Mouse (Mus musculus): ENCODE data around the gene Cdk4.
A peak's percentile ranks its signal among the peaks of the same experiment; 100 is the strongest.
"Not testable (repeated sequence)": the region's sequence is repeated elsewhere in the genome, so short reads cannot be mapped to it uniquely, and the experiment has no call there.

Cdk4 gene

DNA sequence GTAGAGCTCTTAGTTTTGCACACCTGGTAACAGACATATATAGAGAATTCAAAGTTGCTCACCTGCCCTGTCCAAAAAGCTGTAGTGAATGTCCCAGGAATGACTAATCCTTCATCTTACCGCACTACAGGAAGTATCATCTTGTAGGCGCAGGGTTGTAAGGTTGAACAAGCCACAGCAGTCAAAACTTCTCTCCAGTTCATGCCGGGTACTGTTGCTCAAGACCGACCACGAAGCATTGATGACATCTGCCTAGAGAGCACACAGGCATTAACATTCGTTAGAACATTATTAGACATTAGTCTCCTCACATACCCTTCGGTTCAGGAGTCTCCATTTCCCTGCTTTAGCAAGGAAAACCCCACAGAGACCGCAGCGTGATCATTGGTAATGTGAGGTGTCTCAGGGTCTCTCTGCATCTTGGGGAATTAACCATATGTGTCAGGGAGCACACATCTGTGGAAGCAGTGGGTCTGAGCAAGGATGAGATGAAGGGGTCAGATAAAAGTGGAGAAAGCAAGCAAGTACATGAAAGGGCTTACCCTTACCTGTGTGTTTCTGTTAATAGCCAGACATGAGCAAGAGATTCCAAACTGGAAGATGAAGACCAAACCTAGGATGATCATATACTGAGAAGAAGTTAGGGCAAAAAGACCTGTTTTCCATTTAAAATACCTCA lies 5.2 kb downstream of the Cdk4 start:
- Histone ChIP-seq H3K9me3 (ENCODE audit: low read length) (no peaks in the 10 kb centered on the region), H3K4me1 (replicated peaks; ENCODE audit: low read depth, low read length) (peaks cover 65% of the 10 kb centered on the region), H3K4me3 (replicated peaks; ENCODE audit: low read length) (peak overlapping the region; percentile 88), H3K36me3 (ENCODE audit: insufficient read depth, low read length) (peaks cover 53% of the 10 kb centered on the region), H3K27me3 (ENCODE audit: insufficient read depth, low read length) (no peaks in the 10 kb centered on the region)
- TF ChIP-seq NANOG (IDR thresholded peaks at IDR 0.05; ENCODE audit: borderline replicate concordance, low read length) (no peak), CTCF (conservative IDR thresholded peaks at IDR 0.05; ENCODE audit: low read length) (no peak), POU5F1 (IDR thresholded peaks at IDR 0.05; ENCODE audit: borderline replicate concordance, low read length) (no peak)

GRCm38 (mm10) chr10:127069281-127070189 lies 6.2 kb downstream of the Cdk4 start:
- Histone ChIP-seq H3K4me3 (replicated peaks; ENCODE audit: low read length) (peak overlapping the region; percentile 88), H3K9me3 (ENCODE audit: low read length) (no peaks in the 10 kb centered on the region), H3K36me3 (ENCODE audit: insufficient read depth, low read length) (peaks cover 48% of the 10 kb centered on the region), H3K4me1 (replicated peaks; ENCODE audit: low read depth, low read length) (peaks cover 63% of the 10 kb centered on the region), H3K27me3 (ENCODE audit: insufficient read depth, low read length) (no peaks in the 10 kb centered on the region)
- TF ChIP-seq NANOG (IDR thresholded peaks at IDR 0.05; ENCODE audit: borderline replicate concordance, low read length), result no peak
- TF ChIP-seq POU5F1 (IDR thresholded peaks at IDR 0.05; ENCODE audit: borderline replicate concordance, low read length), result no peak
- TF ChIP-seq CTCF (conservative IDR thresholded peaks at IDR 0.05; ENCODE audit: low read length), result no peak

GRCm38 (mm10) chr10:127070190-127071121 lies 7.1 kb downstream of the Cdk4 start, which contains the start of gene Tspan31:
TSS of gene Tspan31 (minus strand) at chr10:127070264.
- Histone ChIP-seq H3K4me1 (replicated peaks; ENCODE audit: low read depth, low read length) (peaks cover 61% of the 10 kb centered on the region), H3K9me3 (ENCODE audit: low read length) (no peaks in the 10 kb centered on the region), H3K4me3 (replicated peaks; ENCODE audit: low read length) (peak within 1 kb of the TSS; percentile 88), H3K27me3 (ENCODE audit: insufficient read depth, low read length) (peaks cover 8% of the 10 kb centered on the region), H3K36me3 (ENCODE audit: insufficient read depth, low read length) (peaks cover 38% of the 10 kb centered on the region)
- TF ChIP-seq NANOG (IDR thresholded peaks at IDR 0.05; ENCODE audit: borderline replicate concordance, low read length) (no peak), CTCF (conservative IDR thresholded peaks at IDR 0.05; ENCODE audit: low read length) (no peak), POU5F1 (IDR thresholded peaks at IDR 0.05; ENCODE audit: borderline replicate concordance, low read length) (no peak)

GRCm38 (mm10) chr10:127071203-127071602 lies 7.9 kb downstream of the Cdk4 start:
- H3K27me3 ChIP-seq (ENCODE audit: insufficient read depth, low read length), result peaks cover 15% of the 10 kb centered on the region
- H3K4me3 ChIP-seq (replicated peaks; ENCODE audit: low read length), result peak overlapping the region; percentile 88
- H3K4me1 ChIP-seq (replicated peaks; ENCODE audit: low read depth, low read length), result peaks cover 56% of the 10 kb centered on the region
- no peaks in the 10 kb centered on the region for H3K9me3 ChIP-seq (ENCODE audit: low read length)
- peaks cover 31% of the 10 kb centered on the region for H3K36me3 ChIP-seq (ENCODE audit: insufficient read depth, low read length)
- no peak for TF ChIP-seq CTCF (conservative IDR thresholded peaks at IDR 0.05; ENCODE audit: low read length)
- TF ChIP-seq POU5F1 (IDR thresholded peaks at IDR 0.05; ENCODE audit: borderline replicate concordance, low read length), result no peak
- no peak for TF ChIP-seq NANOG (IDR thresholded peaks at IDR 0.05; ENCODE audit: borderline replicate concordance, low read length)

DNA sequence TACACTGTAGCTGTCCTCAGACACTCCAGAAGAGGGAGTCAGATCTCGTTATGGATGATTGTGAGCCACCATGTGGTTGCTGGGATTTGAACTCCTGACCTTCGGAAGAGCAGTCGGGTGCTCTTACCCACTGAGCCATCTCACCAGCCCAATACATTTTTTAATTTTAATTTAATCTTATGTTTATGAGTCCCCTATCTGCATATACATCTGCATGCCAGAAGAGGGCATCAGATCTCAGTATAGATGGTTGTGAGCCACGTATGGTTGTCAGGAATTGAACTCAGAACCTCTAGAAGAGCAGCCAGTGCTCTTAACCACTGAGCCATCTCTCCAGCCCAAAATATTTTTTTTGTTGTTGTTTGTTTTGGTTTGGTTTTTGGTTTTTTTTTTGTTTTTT lies 8.9 kb downstream of the Cdk4 start:
- H3K9me3 ChIP-seq (ENCODE audit: low read length), result not testable (repeated sequence)

DNA sequence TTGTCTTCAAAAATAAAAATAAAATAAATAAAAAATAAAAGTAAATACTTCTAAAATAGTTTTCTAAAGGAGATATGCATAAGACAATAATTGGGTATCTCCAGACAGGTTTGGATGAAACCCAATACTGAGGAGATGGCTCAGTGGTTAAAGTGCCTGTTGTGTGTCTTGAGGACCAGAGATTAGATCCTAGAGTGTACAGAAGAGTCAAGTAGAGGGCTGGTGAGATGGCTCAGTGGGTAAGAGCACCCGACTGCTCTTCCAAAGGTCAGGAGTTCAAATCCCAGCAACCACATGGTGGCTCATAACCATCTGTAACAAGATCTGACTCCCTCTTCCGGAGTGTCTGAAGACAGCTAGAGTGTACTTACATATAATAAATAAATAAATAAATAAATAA lies 9.6 kb downstream of the Cdk4 start:
- Histone ChIP-seq H3K36me3 (ENCODE audit: insufficient read depth, low read length) (peaks cover 13% of the 10 kb centered on the region), H3K4me1 (replicated peaks; ENCODE audit: low read depth, low read length) (peaks cover 48% of the 10 kb centered on the region), H3K27me3 (ENCODE audit: insufficient read depth, low read length) (peaks cover 32% of the 10 kb centered on the region)
- H3K9me3 ChIP-seq (ENCODE audit: low read length); H3K4me3 ChIP-seq (replicated peaks; ENCODE audit: low read length): not testable (repeated sequence)

More for the DNA sequence above, 8.9 kb downstream of the Cdk4 start:
- H3K36me3 ChIP-seq (ENCODE audit: insufficient read depth, low read length), result peaks cover 20% of the 10 kb centered on the region
- not testable (repeated sequence) for H3K4me3 ChIP-seq (replicated peaks; ENCODE audit: low read length)
- peaks cover 48% of the 10 kb centered on the region for H3K4me1 ChIP-seq (replicated peaks; ENCODE audit: low read depth, low read length)
- H3K27me3 ChIP-seq (ENCODE audit: insufficient read depth, low read length), result peaks cover 25% of the 10 kb centered on the region

DNA sequence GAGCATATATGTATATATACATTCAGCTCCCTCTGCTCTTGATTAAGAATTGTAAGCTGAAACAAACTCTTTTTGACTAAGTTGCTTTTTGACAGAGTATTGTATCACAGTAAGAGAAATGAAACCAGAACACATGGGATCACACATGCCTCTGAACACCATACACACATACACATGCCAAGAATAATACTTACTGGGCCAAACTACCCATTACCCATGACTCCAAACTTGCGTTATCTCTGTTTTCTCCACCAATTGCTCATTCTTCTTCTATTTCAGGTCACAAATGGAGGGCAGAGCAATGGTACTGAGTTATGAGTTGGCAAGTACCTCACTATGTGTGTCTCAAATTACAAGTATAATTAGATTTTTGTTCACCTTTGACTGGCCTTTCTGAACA lies 10.6 kb downstream of the Cdk4 start:
- Histone ChIP-seq H3K4me1 (replicated peaks; ENCODE audit: low read depth, low read length) (peaks cover 45% of the 10 kb centered on the region), H3K36me3 (ENCODE audit: insufficient read depth, low read length) (peaks cover 3% of the 10 kb centered on the region), H3K27me3 (ENCODE audit: insufficient read depth, low read length) (peaks cover 40% of the 10 kb centered on the region), H3K4me3 (replicated peaks; ENCODE audit: low read length) (no peak overlapping the region), H3K9me3 (ENCODE audit: low read length) (no peaks in the 10 kb centered on the region)
- TF ChIP-seq NANOG (IDR thresholded peaks at IDR 0.05; ENCODE audit: borderline replicate concordance, low read length), result no peak

DNA sequence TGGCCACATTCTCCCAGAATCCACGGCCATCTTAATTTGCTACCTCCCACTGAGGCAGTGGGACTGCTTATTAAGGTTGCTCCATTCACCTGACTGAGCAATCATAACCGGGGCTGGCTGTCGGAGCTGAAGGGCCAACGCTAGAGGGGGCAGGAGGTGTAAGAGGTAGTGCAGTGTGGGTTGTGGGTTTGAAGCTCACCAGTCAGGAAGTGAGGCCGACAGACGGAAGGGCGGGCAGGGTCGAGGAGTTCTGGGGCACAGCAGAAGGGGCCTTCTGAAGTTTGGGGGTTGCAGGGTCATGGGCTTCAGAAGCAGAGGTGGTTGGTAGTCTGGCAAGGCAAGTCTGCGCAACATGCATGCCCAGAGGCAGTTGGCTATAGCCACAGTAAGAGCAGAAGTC lies 11.7 kb downstream of the Cdk4 start, which contains the start of gene Agap2:
Gene Agap2 (plus strand): TSS at position 205 of the 400 bp plus-strand sequence.
- H3K4me3 ChIP-seq (replicated peaks; ENCODE audit: low read length), result no peak within 1 kb of the TSS
- H3K36me3 ChIP-seq (ENCODE audit: insufficient read depth, low read length), result no peaks in the 10 kb centered on the region
- H3K4me1 ChIP-seq (replicated peaks; ENCODE audit: low read depth, low read length), result peaks cover 42% of the 10 kb centered on the region
- H3K27me3 ChIP-seq (ENCODE audit: insufficient read depth, low read length), result peaks cover 51% of the 10 kb centered on the region
- no peaks in the 10 kb centered on the region for H3K9me3 ChIP-seq (ENCODE audit: low read length)
- TF ChIP-seq POU5F1 (IDR thresholded peaks at IDR 0.05; ENCODE audit: borderline replicate concordance, low read length) (no peak), NANOG (IDR thresholded peaks at IDR 0.05; ENCODE audit: borderline replicate concordance, low read length) (no peak), CTCF (conservative IDR thresholded peaks at IDR 0.05; ENCODE audit: low read length) (no peak)

All from E14TG2a.4 (cell line).